Mouse (Mus musculus) bone marrow, adult 2 months (tissue): ENCODE measurements around the gene Cgas. TPM values are rescaled to one million over a fixed set of nuclear protein-coding genes. Genes with fewer than 3 reads are reported as not detected.

Experiments
- H3K27ac ChIP-seq: fragments of 200-500 bp; 2 replicates; pipeline ENCODE4 v1.5.1; 2012; ENCODE audit warnings: low read depth, mild to moderate bottlenecking, control low read depth, inconsistent platforms, low read length; ENCODE audit not compliant: control insufficient read depth, poor library complexity, insufficient read depth
- H3K4me1 ChIP-seq: fragments of 200-500 bp; 2 replicates; pipeline ENCODE4 v1.6.1; 2011; ENCODE audit warnings: low read length; ENCODE audit not compliant: control insufficient read depth, insufficient read depth
- H3K4me3 ChIP-seq: fragments of 200-500 bp; replicated peaks from 2 replicates; pipeline ENCODE3; 2011; ENCODE audit warnings: mild to moderate bottlenecking, low read depth, low read length, control low read depth; ENCODE audit not compliant: control insufficient read depth
- CTCF ChIP-seq: fragments of 200-500 bp; IDR thresholded peaks from 2 replicates; pipeline ENCODE4 v1.5.1; 2011; ENCODE audit warnings: low read length, control low read depth; ENCODE audit not compliant: control insufficient read depth, insufficient read depth
- POLR2A ChIP-seq: fragments of 200-500 bp; IDR thresholded peaks from 2 replicates; pipeline ENCODE4 v1.6.1; 2011; ENCODE audit warnings: low read depth, mild to moderate bottlenecking, control low read depth, low read length, borderline replicate concordance; ENCODE audit not compliant: control insufficient read depth
- WGBS: fragments of 180-500 bp; shearing (Covaris S2); methylation state at CpG from one replicate; pipeline ENCODE4 v1.1.7; 2018; 5-methylcytosine and 5-hydroxymethylcytosine counted together
- polyA plus RNA-seq: library from polyadenylated mRNA; stranded (reverse); fragments of >200 nt; gene quantifications from 2 replicates; pipeline ENCODE4 v1.2.4, GENCODE M21; 2011; ENCODE audit warnings: low replicate concordance; ENCODE audit not compliant: missing spikeins, insufficient read depth, insufficient read length

Cgas gene
- polyA plus RNA-seq, 1 experiment: 4.7 TPM

DNA sequence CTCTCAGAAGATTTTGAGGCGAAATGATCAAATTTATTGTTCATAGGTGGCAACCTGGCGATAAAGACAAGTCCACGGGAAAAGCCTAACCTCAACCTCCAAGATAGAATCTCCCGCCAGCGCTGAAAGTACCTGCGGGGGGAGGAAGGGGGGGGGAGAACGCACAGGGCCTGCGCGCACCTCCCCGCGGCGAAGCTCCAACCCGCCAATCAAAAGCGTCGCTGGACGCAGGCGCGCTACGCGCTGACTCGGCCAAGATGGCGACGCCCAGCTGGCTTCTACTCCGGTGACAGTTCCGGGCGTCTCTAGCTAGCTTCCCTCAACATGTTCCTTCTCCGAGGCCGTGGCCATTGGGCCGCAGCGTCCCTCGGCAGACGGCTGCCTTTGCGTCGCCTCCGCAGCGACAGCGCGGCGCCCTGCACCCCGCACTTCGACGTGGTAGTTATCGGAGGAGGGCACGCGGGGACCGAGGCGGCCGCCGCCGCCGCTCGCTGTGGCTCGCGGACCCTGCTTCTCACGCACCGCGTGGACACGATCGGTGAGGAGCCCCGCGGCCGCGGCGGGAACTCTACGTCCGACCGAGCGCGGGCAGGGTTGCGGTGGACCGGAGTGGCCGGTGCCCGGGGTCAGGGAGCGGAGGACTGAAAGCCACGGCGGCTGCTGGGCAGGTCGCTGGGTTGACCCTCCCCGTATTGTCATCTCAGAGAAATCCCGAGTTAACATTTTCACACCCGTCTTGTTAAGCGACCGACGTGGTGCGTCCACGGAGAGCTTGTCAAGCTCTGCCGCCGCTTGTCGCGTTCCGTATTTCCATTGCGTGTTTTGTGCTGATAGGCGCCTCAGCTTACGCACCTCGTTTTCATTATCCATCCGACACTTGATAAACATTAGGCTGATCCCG lies 5.2 kb upstream of the Cgas start, which contains the start of the genes Mto1 and Gm17324:
TSS of gene Mto1 (plus strand) at position 236 of the 901 bp plus-strand sequence.
TSS of gene Gm17324 (minus strand) at position 814 of the 901 bp plus-strand sequence.
- Histone ChIP-seq H3K27ac (peak within 1 kb of the TSS; percentile 95), H3K4me3 (peak within 1 kb of the TSS; percentile 98), H3K4me1 (peaks cover 5% of the 10 kb centered on the region; the same call in 1 of the 2 replicates)
- TF ChIP-seq CTCF: no peak
- peak; percentile 78; the same call in 1 of the 2 replicates for TF ChIP-seq POLR2A
- under 1% methylated on average over 95 of the region's 96 CpGs for WGBS

DNA sequence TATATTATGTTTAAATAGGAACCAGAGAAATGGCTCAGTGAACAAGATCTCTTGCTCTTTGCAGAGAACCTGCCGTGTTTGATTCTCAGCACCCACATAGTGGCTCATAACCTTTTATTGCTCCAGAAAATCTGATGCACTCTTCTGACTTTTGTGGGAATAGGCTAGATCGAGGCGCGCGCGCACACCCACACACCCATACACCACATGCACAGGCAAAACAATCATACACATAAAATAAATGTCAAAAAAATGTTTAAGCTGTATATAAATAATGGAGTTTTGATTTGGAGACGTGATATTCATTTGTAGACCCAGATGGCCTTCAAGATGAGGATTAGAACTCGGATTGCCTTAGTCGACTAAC lies 4.6 kb upstream of the Cgas start:
- TF ChIP-seq CTCF (no peak), POLR2A (no peak)
- peaks cover 5% of the 10 kb centered on the region; the same call in 1 of the 2 replicates for H3K4me1 ChIP-seq
- WGBS: 47% methylated on average over 9 of the region's 9 CpGs
- peak overlapping the region; percentile 98 for H3K4me3 ChIP-seq
- no peak overlapping the region for H3K27ac ChIP-seq

DNA sequence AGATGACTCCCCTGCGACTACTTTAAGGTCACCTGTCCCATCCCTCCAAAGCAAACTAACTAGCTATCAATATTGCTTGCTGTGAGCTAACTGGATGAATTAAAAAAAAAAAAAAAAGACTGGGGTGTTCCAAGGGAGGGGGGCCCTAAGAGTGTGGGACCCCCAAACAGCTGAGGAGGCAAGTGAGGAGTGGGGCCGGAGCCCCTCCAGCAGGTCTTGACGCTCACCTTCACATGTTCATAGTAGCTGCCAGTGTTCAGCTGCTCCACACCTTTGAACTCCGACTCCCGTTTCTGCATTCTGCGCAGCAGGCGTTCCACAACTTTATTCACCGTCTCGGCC lies 829 bp downstream of the Cgas start:
- peak overlapping the region; percentile 69 for H3K4me3 ChIP-seq
- H3K4me1 ChIP-seq: peaks cover 3% of the 10 kb centered on the region; the same call in 1 of the 2 replicates
- peak overlapping the region; percentile 76; the same call in 1 of the 2 replicates for H3K27ac ChIP-seq
- TF ChIP-seq CTCF (no peak), POLR2A (no peak)
- WGBS: under 1% methylated on average over 9 of the region's 9 CpGs

DNA sequence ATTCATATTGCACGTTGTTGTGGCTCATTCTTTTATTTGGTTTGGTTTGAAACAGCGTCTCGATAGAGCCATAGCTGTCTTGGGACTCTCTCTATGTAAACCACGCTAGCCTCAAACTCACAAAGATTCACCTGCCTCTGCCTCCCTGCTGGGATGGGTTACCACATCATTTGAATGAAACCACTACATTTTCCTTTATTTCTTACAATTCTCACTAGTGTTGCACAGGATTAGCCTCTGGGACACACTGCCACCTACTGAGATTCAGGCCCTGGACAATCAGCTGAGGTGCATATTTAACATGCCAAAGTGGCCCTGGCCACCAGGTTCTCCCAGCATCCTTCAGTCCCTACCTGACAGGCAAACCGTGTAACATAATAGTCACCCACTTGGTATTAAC lies 3.6 kb downstream of the Cgas start:
- WGBS: 66% methylated on average over 5 of the region's 5 CpGs
- no peak overlapping the region for H3K27ac ChIP-seq
- TF ChIP-seq CTCF (no peak), POLR2A (no peak)
- no peak overlapping the region for H3K4me3 ChIP-seq
- H3K4me1 ChIP-seq: peaks cover 3% of the 10 kb centered on the region; the same call in 1 of the 2 replicates

DNA sequence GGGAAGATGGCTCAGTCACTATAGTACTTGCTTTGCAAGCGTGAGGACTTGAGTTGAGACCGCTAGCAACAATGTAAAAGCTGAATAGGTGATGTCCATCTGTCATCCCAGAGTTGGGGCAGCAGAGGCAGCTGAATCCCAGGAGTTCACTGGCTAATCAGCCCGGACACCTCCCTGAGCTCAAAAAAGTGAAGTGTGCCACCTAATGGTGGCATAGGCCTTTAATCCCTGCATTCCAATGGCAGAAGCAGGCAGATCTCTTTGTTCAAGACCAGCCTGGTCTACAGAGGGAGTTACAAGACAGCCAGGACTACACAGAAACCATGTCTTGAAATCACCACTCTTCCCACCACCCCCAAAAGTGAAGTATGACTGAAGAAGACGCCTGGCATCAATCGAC lies 10.6 kb downstream of the Cgas start:
- no peak for TF ChIP-seq POLR2A
- TF ChIP-seq CTCF: no peak
- peaks cover 2% of the 10 kb centered on the region; the same call in 1 of the 2 replicates for H3K4me1 ChIP-seq
- H3K27ac ChIP-seq: no peak overlapping the region
- 86% methylated on average over 5 of the region's 5 CpGs for WGBS
- H3K4me3 ChIP-seq: no peak overlapping the region

DNA sequence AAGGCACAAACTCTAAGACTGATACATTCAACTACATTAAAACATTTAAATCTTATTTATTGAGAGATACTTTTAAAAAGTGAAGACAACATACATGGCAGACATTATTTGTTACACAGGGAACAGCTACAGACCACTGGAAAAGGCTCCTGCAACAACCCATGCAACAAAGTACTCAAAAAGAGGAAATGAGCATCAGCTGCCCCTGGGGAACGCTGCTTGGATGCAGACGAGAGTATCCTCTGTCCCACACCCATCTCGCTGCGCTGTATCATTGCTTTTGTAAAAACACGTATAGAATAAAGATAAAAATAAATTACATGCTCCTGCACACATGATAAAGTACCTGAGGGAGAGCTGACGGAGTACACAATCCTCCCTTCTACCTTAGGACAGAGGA lies 12.6 kb downstream of the Cgas start:
- Histone ChIP-seq H3K4me1 (peaks cover 2% of the 10 kb centered on the region; the same call in 1 of the 2 replicates), H3K27ac (no peak overlapping the region), H3K4me3 (no peak overlapping the region)
- TF ChIP-seq CTCF (no peak), POLR2A (no peak)
- WGBS: 46% methylated on average over 6 of the region's 6 CpGs

DNA sequence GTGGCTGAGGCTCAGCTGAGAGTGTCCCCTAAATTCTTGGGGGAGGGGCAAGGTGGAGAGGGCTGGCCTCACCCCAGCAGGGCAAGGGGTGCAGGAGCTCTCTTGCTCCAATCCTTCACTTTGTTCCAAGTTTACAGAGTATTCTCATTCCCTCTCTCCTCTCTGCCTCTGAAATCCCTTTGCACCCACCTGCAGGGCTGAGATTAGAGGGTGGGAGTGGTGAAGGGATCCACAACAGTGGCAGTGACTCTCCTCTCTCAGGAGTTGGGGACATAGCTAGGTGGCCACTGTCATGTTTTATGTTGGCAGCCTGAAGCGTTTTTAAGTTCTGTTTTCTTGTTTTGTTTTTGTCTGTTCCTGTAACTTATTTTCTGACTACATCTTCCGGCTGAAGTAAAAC lies 13.5 kb downstream of the Cgas start:
- TF ChIP-seq POLR2A (no peak), CTCF (no peak)
- Histone ChIP-seq H3K4me1 (peaks cover 2% of the 10 kb centered on the region; the same call in 1 of the 2 replicates), H3K4me3 (no peak overlapping the region), H3K27ac (peak overlapping the region; percentile 45)
- 54% methylated on average over 2 of the region's 2 CpGs for WGBS

DNA sequence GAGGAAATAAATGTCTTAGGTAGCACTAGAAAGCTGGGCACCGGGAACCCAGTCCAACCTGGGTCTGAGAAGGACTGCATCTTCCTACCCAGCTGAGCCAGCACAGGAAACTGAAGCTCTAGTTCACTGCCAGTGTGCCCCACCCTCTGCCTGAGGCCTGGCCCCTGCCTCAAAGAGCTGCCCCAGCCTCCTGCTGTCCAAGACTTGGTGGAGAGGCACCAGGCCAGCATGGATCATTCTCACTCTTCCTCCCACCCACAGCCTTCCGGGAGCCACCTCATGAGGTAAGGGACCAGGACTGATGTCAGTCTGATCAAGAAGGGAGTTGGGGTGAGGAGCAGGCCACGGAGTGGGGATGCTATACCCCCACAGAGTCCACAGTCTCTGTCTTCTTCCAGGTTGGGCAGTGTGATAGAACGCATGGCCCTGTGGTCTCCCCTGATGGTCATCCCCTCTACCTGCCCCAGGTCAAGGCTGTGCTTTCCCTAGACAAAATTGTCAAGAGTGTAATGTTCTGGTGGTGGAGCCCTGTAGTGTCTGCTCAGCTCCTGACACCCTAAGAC lies 14.1 kb downstream of the Cgas start:
- Histone ChIP-seq H3K4me3 (no peak overlapping the region), H3K27ac (peak overlapping the region; percentile 5; the same call in 1 of the 2 replicates), H3K4me1 (peaks cover 2% of the 10 kb centered on the region; the same call in 1 of the 2 replicates)
- TF ChIP-seq POLR2A (no peak), CTCF (no peak)
- 69% methylated on average over 4 of the region's 4 CpGs for WGBS
